8 mouse cellular contexts compared by ENCODE assay signal in genomic region chr2:20968441-20969200, GRCm38 (mm10). TPM values are rescaled to one million over a fixed set of nuclear protein-coding genes. Genes with fewer than 3 reads are reported as not detected.
A peak's percentile ranks its signal among the peaks of the same experiment; 100 is the strongest.
DNase-seq lines count a peak whose midpoint lies in the region; ATAC-seq and TF ChIP-seq lines count a peak whose summit lies in the region.

Arhgap21 (minus strand) TSS chr2:20968881.

- no peak for TF ChIP-seq RAD21 in CH12.LX (IDR thresholded peaks at IDR 0.05; ENCODE audit: low read depth, low read length)

- no peak for TF ChIP-seq CTCF in CH12.LX (conservative IDR thresholded peaks at IDR 0.05 in 1 of 2, IDR thresholded peaks at IDR 0.05 in 1 of 2; ENCODE audit: low read depth in 2 of 2, low read length in 2 of 2)
- TF ChIP-seq CTCF in heart, postnatal 0 days (IDR thresholded peaks at IDR 0.05; ENCODE audit: low read depth), result no peak
- no peak for TF ChIP-seq CTCF in testis, adult 2 months (IDR thresholded peaks at IDR 0.05; ENCODE audit: control insufficient read depth, insufficient read depth, insufficient replicate concordance, low read depth, low read length)

- H3K4me3 ChIP-seq in CH12.LX (replicated peaks in 1 of 3; ENCODE audit: low read depth in 2 of 3, low read length in 2 of 3, poor library complexity in 1 of 3), result peak within 1 kb of the TSS; percentile 70 to 93 (median 79)
- peak within 1 kb of the TSS; percentile 97 for H3K4me3 ChIP-seq in forebrain, embryonic 14.5 days (ENCODE audit: low read depth, low read length)
- peak within 1 kb of the TSS; percentile 89 for H3K4me3 ChIP-seq in heart, postnatal 0 days (ENCODE audit: low read depth, low read length)
- peak within 1 kb of the TSS; percentile 96 for H3K4me3 ChIP-seq in liver, embryonic 16.5 days (ENCODE audit: low read depth, low read length)
- peak within 1 kb of the TSS; percentile 86 for H3K4me3 ChIP-seq in neural tube, embryonic 13.5 days
- H3K4me3 ChIP-seq in testis, adult 2 months (ENCODE audit: control insufficient read depth, low read depth, low read length), result peak within 1 kb of the TSS; percentile 88

- dilution Hi-C loops in CH12.LX (cut with MboI; ENCODE audit: extremely low pct_ligation_motif_present, extremely low pct_unique_long_range_greater_than_20kb, low sequenced_read_pairs), result no loop called here

- H3K36me3 ChIP-seq in CH12.LX (replicated peaks in 1 of 2; ENCODE audit: control insufficient read depth in 1 of 2, insufficient read depth in 1 of 2, low read length in 1 of 2), result no peaks in the 10 kb centered on the region
- no peaks in the 10 kb centered on the region for H3K36me3 ChIP-seq in forebrain, embryonic 14.5 days (ENCODE audit: control insufficient read depth, insufficient read depth, low read length)
- no peaks in the 10 kb centered on the region for H3K36me3 ChIP-seq in heart, postnatal 0 days (replicated peaks; ENCODE audit: control insufficient read depth, insufficient read depth, low read length)
- H3K36me3 ChIP-seq in liver, embryonic 16.5 days (ENCODE audit: control insufficient read depth, insufficient read depth), result no peaks in the 10 kb centered on the region
- no peaks in the 10 kb centered on the region for H3K36me3 ChIP-seq in neural tube, embryonic 13.5 days
- no peaks in the 10 kb centered on the region for H3K36me3 ChIP-seq in testis, adult 2 months (ENCODE audit: control insufficient read depth, insufficient read depth, low read length)

- H3K4me1 ChIP-seq in CH12.LX (ENCODE audit: control insufficient read depth in 1 of 2, insufficient read depth in 2 of 2), result peaks cover 0 to 32% of the 10 kb centered on the region in 2 experiments; a peak in 3 of 4 replicates
- peaks cover 10% of the 10 kb centered on the region for H3K4me1 ChIP-seq in forebrain, embryonic 14.5 days (ENCODE audit: control insufficient read depth, insufficient read depth, low read length)
- peaks cover 17% of the 10 kb centered on the region for H3K4me1 ChIP-seq in heart, postnatal 0 days (ENCODE audit: control insufficient read depth, insufficient read depth)
- peaks cover 19% of the 10 kb centered on the region for H3K4me1 ChIP-seq in liver, embryonic 16.5 days (ENCODE audit: control insufficient read depth, low read depth, low read length)
- H3K4me1 ChIP-seq in neural tube, embryonic 13.5 days (replicated peaks), result peaks cover 43% of the 10 kb centered on the region
- peaks cover 7% of the 10 kb centered on the region for H3K4me1 ChIP-seq in testis, adult 2 months (ENCODE audit: control insufficient read depth, insufficient read depth, low read length)

- peak within 1 kb of the TSS; percentile 98 for H3K4me2 ChIP-seq in CH12.LX (ENCODE audit: insufficient read depth, low read depth, poor library complexity, severe bottlenecking)
- peak within 1 kb of the TSS; percentile 85 for H3K4me2 ChIP-seq in forebrain, embryonic 14.5 days (ENCODE audit: low read length)
- H3K4me2 ChIP-seq in heart, postnatal 0 days (ENCODE audit: low read depth, low read length), result peak within 1 kb of the TSS; percentile 82
- peak within 1 kb of the TSS; percentile 95 for H3K4me2 ChIP-seq in liver, embryonic 16.5 days (ENCODE audit: low read depth, low read length)
- peak within 1 kb of the TSS; percentile 91 for H3K4me2 ChIP-seq in neural tube, embryonic 13.5 days

- peak; percentile 70 for ATAC-seq in forebrain, embryonic 14.5 days
- ATAC-seq in heart, postnatal 0 days (ENCODE audit: insufficient read depth, low read depth), result peak; percentile 66
- ATAC-seq in liver, embryonic 16.5 days (ENCODE audit: low read depth), result peak; percentile 54
- ATAC-seq in neural tube, embryonic 13.5 days (ENCODE audit: low read depth), result peak; percentile 76

- WGBS in forebrain, embryonic 14.5 days, result under 1% methylated on average over 68 of the region's 102 CpGs
- under 1% methylated on average over 83 of the region's 102 CpGs for WGBS in heart, postnatal 0 days
- WGBS in liver, embryonic 16.5 days (ENCODE audit: insufficient replicate concordance), result under 1% methylated on average over 86 of the region's 102 CpGs
- under 1% methylated on average over 99 of the region's 102 CpGs for WGBS in neural tube, embryonic 13.5 days

- peak within 1 kb of the TSS; percentile 60 for H3K27ac ChIP-seq in CH12.LX (ENCODE audit: insufficient read depth, low read depth)
- peak within 1 kb of the TSS; percentile 100 for H3K27ac ChIP-seq in forebrain, embryonic 14.5 days (ENCODE audit: low read depth, low read length)
- H3K27ac ChIP-seq in heart, postnatal 0 days (ENCODE audit: low read depth), result peak within 1 kb of the TSS; percentile 96
- H3K27ac ChIP-seq in liver, embryonic 16.5 days (ENCODE audit: low read length), result peak within 1 kb of the TSS; percentile 99
- H3K27ac ChIP-seq in neural tube, embryonic 13.5 days (replicated peaks), result peak within 1 kb of the TSS; percentile 100
- H3K27ac ChIP-seq in testis, adult 2 months (ENCODE audit: control insufficient read depth, insufficient read depth, low read depth, low read length), result peak within 1 kb of the TSS; percentile 74

- DNase-seq in CH12.LX (ENCODE audit: extremely low read depth), result peak; percentile 48
- peak; percentile 78 for DNase-seq in cerebellum, adult 11 months
- DNase-seq in forebrain, embryonic 14.5 days (ENCODE audit: low spot score), result peak; percentile 85
- peak; percentile 82 for DNase-seq in heart, postnatal 0 days (ENCODE audit: low spot score)
- peak; percentile 71 to 85 for DNase-seq in kidney, postnatal 36 days

- in situ Hi-C loops in CH12.LX (cut with MboI; ENCODE audit: low pct_ligation_motif_present, low pct_unique_long_range_greater_than_20kb, low sequenced_read_pairs), result loop anchor here (10.0 kb wide), 1 partner anchor 54 kb away; no protein-coding TSS in a partner anchor

- H3K9me3 ChIP-seq in CH12.LX (replicated peaks; ENCODE audit: low read length), result no peaks in the 10 kb centered on the region
- H3K9me3 ChIP-seq in forebrain, embryonic 14.5 days (replicated peaks; ENCODE audit: control insufficient read depth, low read length), result no peaks in the 10 kb centered on the region
- no peaks in the 10 kb centered on the region for H3K9me3 ChIP-seq in heart, postnatal 0 days (replicated peaks; ENCODE audit: control insufficient read depth, low read length)
- H3K9me3 ChIP-seq in liver, embryonic 16.5 days (replicated peaks; ENCODE audit: control insufficient read depth, low read length), result no peaks in the 10 kb centered on the region
- H3K9me3 ChIP-seq in neural tube, embryonic 13.5 days, result no peaks in the 10 kb centered on the region

- peak within 1 kb of the TSS; percentile 83 for H3K9ac ChIP-seq in CH12.LX (ENCODE audit: insufficient read depth, low read depth)
- H3K9ac ChIP-seq in forebrain, embryonic 14.5 days (ENCODE audit: low read length), result peak within 1 kb of the TSS; percentile 100
- peak within 1 kb of the TSS; percentile 95 for H3K9ac ChIP-seq in heart, postnatal 0 days (replicated peaks; ENCODE audit: low read depth, low read length)
- peak within 1 kb of the TSS; percentile 97 for H3K9ac ChIP-seq in liver, embryonic 16.5 days (ENCODE audit: low read depth, low read length)
- H3K9ac ChIP-seq in neural tube, embryonic 13.5 days, result peak within 1 kb of the TSS; percentile 99

- no peak for TF ChIP-seq EP300 in CH12.LX (IDR thresholded peaks at IDR 0.05; ENCODE audit: low read length)
- no peak for TF ChIP-seq EP300 in heart, postnatal 0 days (IDR thresholded peaks at IDR 0.05; ENCODE audit: low read depth)

- peaks cover 20% of the 10 kb centered on the region for H3K79me2 ChIP-seq in CH12.LX (replicated peaks; ENCODE audit: control insufficient read depth, extremely low read depth, insufficient read depth, poor library complexity, severe bottlenecking)

- TF ChIP-seq POLR2A in CH12.LX (IDR thresholded peaks at IDR 0.05; ENCODE audit: low read depth, low read length), result peak; percentile 49; the same call in 1 of the 2 replicates
- TF ChIP-seq POLR2A in testis, adult 2 months (IDR thresholded peaks at IDR 0.05; ENCODE audit: control insufficient read depth, low read depth, low read length), result no peak

- no peaks in the 10 kb centered on the region for H3K27me3 ChIP-seq in CH12.LX (replicated peaks)
- no peaks in the 10 kb centered on the region for H3K27me3 ChIP-seq in forebrain, embryonic 14.5 days (replicated peaks; ENCODE audit: control insufficient read depth, insufficient read depth, low read length)
- no peaks in the 10 kb centered on the region for H3K27me3 ChIP-seq in heart, postnatal 0 days (ENCODE audit: control insufficient read depth, insufficient read depth, low read length)
- H3K27me3 ChIP-seq in liver, embryonic 16.5 days (ENCODE audit: control insufficient read depth, insufficient read depth, low read depth, low read length), result no peaks in the 10 kb centered on the region
- H3K27me3 ChIP-seq in neural tube, embryonic 13.5 days, result no peaks in the 10 kb centered on the region
- H3K27me3 ChIP-seq in testis, adult 2 months (ENCODE audit: control insufficient read depth, insufficient read depth, low read length), result no peaks in the 10 kb centered on the region; the same call in none of the 2 replicates

TF ChIP-seq in CH12.LX, 34 proteins besides CTCF, POLR2A, EP300 and RAD21:
- no peak for TF ChIP-seq MAZ (IDR thresholded peaks at IDR 0.05; ENCODE audit: low read depth, low read length)
- TF ChIP-seq ZMIZ1 (IDR thresholded peaks at IDR 0.05; ENCODE audit: low read depth, low read length), result 0 out of 2 replicates have a peak, but pooled peaks have one; percentile 33
- 0 out of 2 replicates have a peak, but pooled peaks have one; percentile 15 for TF ChIP-seq KAT2A (IDR thresholded peaks at IDR 0.05; ENCODE audit: insufficient replicate concordance, low read length)
- no peak for TF ChIP-seq TBP (conservative IDR thresholded peaks at IDR 0.05; ENCODE audit: low read depth, low read length)
- peak; percentile 50; the same call in 1 of the 2 replicates for TF ChIP-seq MXI1 (IDR thresholded peaks at IDR 0.05; ENCODE audit: low read depth, low read length)
- TF ChIP-seq BHLHE40 (IDR thresholded peaks at IDR 0.05; ENCODE audit: low read depth, low read length), result 0 out of 2 replicates have a peak, but pooled peaks have one; percentile 19

RNA-seq across cellular contexts. Expression of gene Arhgap21, which starts in this region (rescaled TPM):
- total RNA-seq in CH12.LX (2012; rRNA removed), result 7.2 and 10.8 TPM in 2 replicates
- total RNA-seq in CH12.LX (2014; rRNA removed), result 5.2 and 7.6 TPM in 2 replicates
- polyA plus RNA-seq in CH12.LX (2012; ENCODE audit: insufficient read length, low read depth), result 22.7 and 25.0 TPM in 2 replicates
- 34.0 and 43.0 TPM in 2 replicates for polyA plus RNA-seq in forebrain, embryonic 14.5 days (2014; fragmentation: Nextera tagmentation; extraction: Ambion mirVana)
- 66.7 and 77.3 TPM in 2 replicates for total RNA-seq in heart, postnatal 0 days (2014; rRNA removed; ENCODE audit: low replicate concordance)
- polyA plus RNA-seq in heart, postnatal 0 days (2015; fragmentation: Nextera tagmentation; extraction: Ambion mirVana), result 10.1 and 11.4 TPM in 2 replicates
- polyA plus RNA-seq in liver, embryonic 16.5 days (2015; fragmentation: Nextera tagmentation; extraction: Ambion mirVana), result 5.2 and 5.4 TPM in 2 replicates
- polyA plus RNA-seq in neural tube, embryonic 13.5 days (2015; fragmentation: Nextera tagmentation; extraction: Ambion mirVana), result 33.9 and 34.9 TPM in 2 replicates
- polyA plus RNA-seq in testis, adult 2 months (2012; rRNA removed), result 1.6 and 3.3 TPM in 2 replicates

Comparison
In these comparisons a context has a peak if more than half of its experiments do, and no peak if none do; other contexts are left out.
1. Peak in every context shown above with its lines: DNase-seq, ATAC-seq, H3K4me3 ChIP-seq and H3K27ac ChIP-seq.